Mouse (Mus musculus): ENCODE data around the gene Tgm7. TPM values are rescaled to one million over a fixed set of nuclear protein-coding genes. Genes with fewer than 3 reads are reported as not detected.

Gene Tgm7
- polyA plus RNA-seq, 1 experiment = not detected

DNA sequence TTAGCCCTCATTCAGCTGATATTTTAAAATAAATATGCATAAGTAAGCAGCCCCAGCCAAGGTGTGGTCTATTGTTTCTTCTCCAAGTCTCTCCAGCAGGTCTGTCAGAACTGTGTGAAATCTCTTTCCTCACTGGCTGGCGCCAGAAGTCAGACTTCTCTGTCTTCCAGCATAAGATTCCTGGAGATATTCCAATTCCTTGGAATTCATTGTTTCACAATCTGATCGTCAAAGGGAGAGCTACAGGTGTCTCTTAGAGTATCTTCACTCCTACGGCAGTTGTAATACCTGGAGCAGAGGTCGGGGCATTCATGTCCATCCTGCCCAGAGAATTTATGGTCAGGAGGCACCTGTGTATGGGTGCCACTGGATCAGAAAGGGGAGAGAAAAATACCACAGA lies 19.8 kb downstream of the Tgm7 start:
- TF ChIP-seq POLR2A (IDR thresholded peaks at IDR 0.05; ENCODE audit: borderline replicate concordance, control insufficient read depth, low read depth, low read length) (no peak), CTCF (IDR thresholded peaks at IDR 0.05; ENCODE audit: control insufficient read depth, insufficient read depth, low read length) (no peak)
- 67% methylated on average over 4 of the region's 4 CpGs for WGBS
- no peaks in the 10 kb centered on the region for H3K4me1 ChIP-seq (ENCODE audit: control insufficient read depth, insufficient read depth, low read length)
- H3K27ac ChIP-seq (ENCODE audit: control insufficient read depth, insufficient read depth, low read depth, low read length, poor library complexity) = no peak overlapping the region
- H3K4me3 ChIP-seq (replicated peaks; ENCODE audit: control insufficient read depth, low read depth, low read length) = no peak overlapping the region

GRCm38 (mm10) chr2:121088507-121088906 lies 21.1 kb downstream of the Tgm7 start:
- H3K4me3 ChIP-seq (replicated peaks; ENCODE audit: control insufficient read depth, low read depth, low read length) = no peak overlapping the region
- 88% methylated on average over 3 of the region's 3 CpGs for WGBS
- no peak overlapping the region for H3K27ac ChIP-seq (ENCODE audit: control insufficient read depth, insufficient read depth, low read depth, low read length, poor library complexity)
- TF ChIP-seq CTCF (IDR thresholded peaks at IDR 0.05; ENCODE audit: control insufficient read depth, insufficient read depth, low read length) = peak; percentile 8; the same call in 1 of the 2 replicates
- no peak for TF ChIP-seq POLR2A (IDR thresholded peaks at IDR 0.05; ENCODE audit: borderline replicate concordance, control insufficient read depth, low read depth, low read length)
- peaks cover 1% of the 10 kb centered on the region; the same call in 1 of the 2 replicates for H3K4me1 ChIP-seq (ENCODE audit: control insufficient read depth, insufficient read depth, low read length)

DNA sequence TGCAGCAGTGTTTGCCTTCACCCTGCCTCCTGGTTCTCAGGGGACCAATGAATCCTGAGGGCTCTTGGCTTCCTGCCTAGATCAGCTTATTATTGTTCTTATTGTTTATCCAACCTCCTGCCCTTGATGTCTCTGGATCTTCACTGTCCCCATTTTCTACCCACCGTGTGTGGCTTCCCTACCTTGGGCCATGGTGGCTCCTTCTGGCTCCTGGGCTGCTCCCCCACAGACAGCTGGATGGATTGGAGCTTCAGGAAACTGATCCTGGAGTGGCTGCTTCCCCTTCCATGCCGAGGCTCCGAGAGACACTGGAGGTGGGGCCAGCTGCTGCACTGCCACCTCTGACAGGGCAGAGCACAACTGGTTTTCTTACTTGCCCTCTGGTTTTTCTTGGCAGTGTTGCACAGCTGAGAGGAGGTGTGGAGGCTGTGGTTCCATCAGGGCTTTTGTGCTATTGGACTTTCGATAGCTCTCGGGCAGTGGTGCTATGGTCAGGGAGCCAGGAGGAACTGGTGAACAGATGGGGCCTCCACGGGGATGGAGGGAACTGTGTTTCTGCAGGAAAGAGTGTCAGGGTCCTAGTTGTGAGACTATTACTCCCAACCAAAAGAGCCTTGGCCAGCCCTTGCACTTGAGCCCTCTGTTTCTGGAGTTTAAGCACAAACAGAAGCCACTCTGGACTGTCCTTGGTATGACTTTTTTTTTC lies 24.0 kb downstream of the Tgm7 start, which contains the start of gene Tgm5:
Gene Tgm5, minus strand, starts transcription at position 362 of the 706 bp plus-strand sequence.
- no peak within 1 kb of the TSS for H3K27ac ChIP-seq (ENCODE audit: control insufficient read depth, insufficient read depth, low read depth, low read length, poor library complexity)
- WGBS = 19% methylated on average over 6 of the region's 6 CpGs
- H3K4me3 ChIP-seq (replicated peaks; ENCODE audit: control insufficient read depth, low read depth, low read length) = no peak within 1 kb of the TSS
- TF ChIP-seq POLR2A (IDR thresholded peaks at IDR 0.05; ENCODE audit: borderline replicate concordance, control insufficient read depth, low read depth, low read length) = no peak
- TF ChIP-seq CTCF (IDR thresholded peaks at IDR 0.05; ENCODE audit: control insufficient read depth, insufficient read depth, low read length) = no peak
- peaks cover 1% of the 10 kb centered on the region; the same call in 1 of the 2 replicates for H3K4me1 ChIP-seq (ENCODE audit: control insufficient read depth, insufficient read depth, low read length)

GRCm38 (mm10) chr2:121082626-121083025 lies 27.0 kb downstream of the Tgm7 start:
- Histone ChIP-seq H3K4me3 (replicated peaks; ENCODE audit: control insufficient read depth, low read depth, low read length) (no peak overlapping the region), H3K27ac (ENCODE audit: control insufficient read depth, insufficient read depth, low read depth, low read length, poor library complexity) (no peak overlapping the region; the same call in 1 of the 2 replicates), H3K4me1 (ENCODE audit: control insufficient read depth, insufficient read depth, low read length) (peaks cover 1% of the 10 kb centered on the region; the same call in 1 of the 2 replicates)
- 0% methylated on average over 1 of the region's 1 CpGs for whole genome bisulfite sequencing
- no peak for TF ChIP-seq CTCF (IDR thresholded peaks at IDR 0.05; ENCODE audit: control insufficient read depth, insufficient read depth, low read length)
- TF ChIP-seq POLR2A (IDR thresholded peaks at IDR 0.05; ENCODE audit: borderline replicate concordance, control insufficient read depth, low read depth, low read length) = no peak

- no peak for TF ChIP-seq CTCF (IDR thresholded peaks at IDR 0.05; ENCODE audit: control insufficient read depth, insufficient read depth, low read length)
- no peak for TF ChIP-seq POLR2A (IDR thresholded peaks at IDR 0.05; ENCODE audit: borderline replicate concordance, control insufficient read depth, low read depth, low read length)
- no peak overlapping the region for H3K4me3 ChIP-seq (replicated peaks; ENCODE audit: control insufficient read depth, low read depth, low read length)
- H3K27ac ChIP-seq (ENCODE audit: control insufficient read depth, insufficient read depth, low read depth, low read length, poor library complexity) = no peak overlapping the region
- no peaks in the 10 kb centered on the region for H3K4me1 ChIP-seq (ENCODE audit: control insufficient read depth, insufficient read depth, low read length)
- 14% methylated on average over 7 of the region's 7 CpGs for WGBS
Observed at GRCm38 (mm10) chr2:121074747-121075146, 34.8 kb downstream of the Tgm7 start.

- 83% methylated on average over 6 of the region's 6 CpGs for WGBS
- TF ChIP-seq CTCF (IDR thresholded peaks at IDR 0.05; ENCODE audit: control insufficient read depth, insufficient read depth, low read length) (no peak), POLR2A (IDR thresholded peaks at IDR 0.05; ENCODE audit: borderline replicate concordance, control insufficient read depth, low read depth, low read length) (no peak)
- H3K27ac ChIP-seq (ENCODE audit: control insufficient read depth, insufficient read depth, low read depth, low read length, poor library complexity) = no peak overlapping the region
Observed at GRCm38 (mm10) chr2:121071871-121072270, 37.7 kb downstream of the Tgm7 start.

GRCm38 (mm10) chr2:121069506-121069905 lies 40.1 kb downstream of the Tgm7 start:
- H3K4me3 ChIP-seq (replicated peaks; ENCODE audit: control insufficient read depth, low read depth, low read length) = no peak overlapping the region
- no peak for TF ChIP-seq POLR2A (IDR thresholded peaks at IDR 0.05; ENCODE audit: borderline replicate concordance, control insufficient read depth, low read depth, low read length)
- TF ChIP-seq CTCF (IDR thresholded peaks at IDR 0.05; ENCODE audit: control insufficient read depth, insufficient read depth, low read length) = no peak
- no peak overlapping the region for H3K27ac ChIP-seq (ENCODE audit: control insufficient read depth, insufficient read depth, low read depth, low read length, poor library complexity)
- H3K4me1 ChIP-seq (ENCODE audit: control insufficient read depth, insufficient read depth, low read length) = no peaks in the 10 kb centered on the region
- WGBS = 88% methylated on average over 6 of the region's 6 CpGs

More at GRCm38 (mm10) chr2:121071871-121072270, 37.7 kb downstream of the Tgm7 start:
- no peaks in the 10 kb centered on the region for H3K4me1 ChIP-seq (ENCODE audit: control insufficient read depth, insufficient read depth, low read length)
- no peak overlapping the region for H3K4me3 ChIP-seq (replicated peaks; ENCODE audit: control insufficient read depth, low read depth, low read length)

GRCm38 (mm10) chr2:121067116-121067515 lies 42.5 kb downstream of the Tgm7 start:
- TF ChIP-seq CTCF (IDR thresholded peaks at IDR 0.05; ENCODE audit: control insufficient read depth, insufficient read depth, low read length) = no peak
- Histone ChIP-seq H3K27ac (ENCODE audit: control insufficient read depth, insufficient read depth, low read depth, low read length, poor library complexity) (no peak overlapping the region), H3K4me1 (ENCODE audit: control insufficient read depth, insufficient read depth, low read length) (no peaks in the 10 kb centered on the region), H3K4me3 (replicated peaks; ENCODE audit: control insufficient read depth, low read depth, low read length) (no peak overlapping the region)
- WGBS = 69% methylated on average over 4 of the region's 4 CpGs

Data from bone marrow, adult 2 months (tissue).